Mouse (Mus musculus): Measurements from ENCODE around the gene Acoxl.

Gene Acoxl

GRCm38 (mm10) chr2:127891056-127891455 is 52.4 kb downstream of the Acoxl start:
- DNase-seq (ENCODE audit: extremely low read depth, insufficient read length, low spot score), result no peak

GRCm38 (mm10) chr2:127894890-127895289 is 56.2 kb downstream of the Acoxl start:
- DNase-seq (ENCODE audit: extremely low read depth, insufficient read length, low spot score), result no peak

GRCm38 (mm10) chr2:127897718-127898117 is 59.0 kb downstream of the Acoxl start:
- no peak for DNase-seq (ENCODE audit: extremely low read depth, insufficient read length, low spot score)

GRCm38 (mm10) chr2:127904918-127905317 is 66.2 kb downstream of the Acoxl start:
- DNase-seq (ENCODE audit: extremely low read depth, insufficient read length, low spot score), result no peak

GRCm38 (mm10) chr2:127906973-127907678 is 68.5 kb downstream of the Acoxl start:
- no peak for DNase-seq (ENCODE audit: extremely low read depth, insufficient read length, low spot score)

- no peak for DNase-seq (ENCODE audit: extremely low read depth, insufficient read length, low spot score)
Measured at GRCm38 (mm10) chr2:127907679-127908042, 69.0 kb downstream of the Acoxl start.

- DNase-seq (ENCODE audit: extremely low read depth, insufficient read length, low spot score), result no peak
Measured at GRCm38 (mm10) chr2:127908881-127909280, 70.2 kb downstream of the Acoxl start.

GRCm38 (mm10) chr2:127909790-127910189 is 71.1 kb downstream of the Acoxl start:
- no peak for DNase-seq (ENCODE audit: extremely low read depth, insufficient read length, low spot score)

- no peak for DNase-seq (ENCODE audit: extremely low read depth, insufficient read length, low spot score)
Measured at GRCm38 (mm10) chr2:127911579-127911978, 72.9 kb downstream of the Acoxl start.

GRCm38 (mm10) chr2:127914047-127914446 is 75.4 kb downstream of the Acoxl start:
- DNase-seq (ENCODE audit: extremely low read depth, insufficient read length, low spot score), result no peak

- no peak for DNase-seq (ENCODE audit: extremely low read depth, insufficient read length, low spot score)
Measured at GRCm38 (mm10) chr2:127916804-127917410, 78.2 kb downstream of the Acoxl start.

GRCm38 (mm10) chr2:127919740-127920139 is 81.1 kb downstream of the Acoxl start:
- DNase-seq (ENCODE audit: extremely low read depth, insufficient read length, low spot score), result no peak

GRCm38 (mm10) chr2:127922036-127922901 is 83.6 kb downstream of the Acoxl start:
- no peak for DNase-seq (ENCODE audit: extremely low read depth, insufficient read length, low spot score)

GRCm38 (mm10) chr2:127923077-127923680 is 84.5 kb downstream of the Acoxl start:
- DNase-seq (ENCODE audit: extremely low read depth, insufficient read length, low spot score), result no peak

- no peak for DNase-seq (ENCODE audit: extremely low read depth, insufficient read length, low spot score)
Measured at GRCm38 (mm10) chr2:127926679-127927324, 88.1 kb downstream of the Acoxl start.

GRCm38 (mm10) chr2:127927452-127928273 is 89.0 kb downstream of the Acoxl start:
- DNase-seq (ENCODE audit: extremely low read depth, insufficient read length, low spot score), result no peak

GRCm38 (mm10) chr2:127928279-127928678 is 89.6 kb downstream of the Acoxl start:
- DNase-seq (ENCODE audit: extremely low read depth, insufficient read length, low spot score), result no peak

- no peak for DNase-seq (ENCODE audit: extremely low read depth, insufficient read length, low spot score)
Measured at GRCm38 (mm10) chr2:127928871-127929270, 90.2 kb downstream of the Acoxl start.

- DNase-seq (ENCODE audit: extremely low read depth, insufficient read length, low spot score), result no peak
Measured at GRCm38 (mm10) chr2:127929939-127930715, 91.5 kb downstream of the Acoxl start.
